Mouse (Mus musculus) kidney, postnatal 4 days (tissue): ENCODE data around the gene Tekt3.

Experiments
- DNase-seq, 2 experiments: peaks; one replicate each; pipeline ENCODE4 v3.0.0; 2021; ENCODE audit warnings: mixed read lengths in 2 of 2

The Tekt3 gene

DNA sequence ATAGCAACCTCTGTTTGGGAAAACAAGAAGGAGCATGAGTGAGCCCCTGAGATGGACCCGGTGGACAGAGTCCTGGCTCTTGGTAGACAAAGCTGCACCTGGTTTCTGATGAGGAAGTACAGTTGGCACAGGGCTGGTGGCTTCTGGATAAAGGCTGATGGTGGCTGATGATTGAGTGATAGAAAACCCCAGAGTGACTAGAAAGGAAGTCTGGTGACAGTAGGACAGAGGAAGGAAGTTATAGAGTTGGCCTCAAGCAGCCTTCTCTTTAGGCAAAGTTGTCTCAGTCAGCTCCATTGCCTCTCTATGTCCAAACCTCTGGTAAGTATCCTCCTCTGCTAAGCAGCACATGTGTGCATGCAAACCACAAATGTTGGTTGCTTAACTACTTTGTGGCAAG is 1.5 kb upstream of the Tekt3 start:
- DNase-seq: no peak

GRCm38 (mm10) chr11:63066526-63066925 is 5.1 kb downstream of the Tekt3 start:
- DNase-seq: no peak

GRCm38 (mm10) chr11:63070081-63070480 is 8.6 kb downstream of the Tekt3 start:
- no peak for DNase-seq

- DNase-seq: no peak
These were observed 23.1 kb downstream of the Tekt3 start for GRCm38 (mm10) chr11:63084536-63084935.

- DNase-seq: no peak
These were observed 27.2 kb downstream of the Tekt3 start for GRCm38 (mm10) chr11:63088672-63089071.

GRCm38 (mm10) chr11:63090210-63090609 is 28.8 kb downstream of the Tekt3 start:
- DNase-seq: peak; percentile 39 to 54

DNA sequence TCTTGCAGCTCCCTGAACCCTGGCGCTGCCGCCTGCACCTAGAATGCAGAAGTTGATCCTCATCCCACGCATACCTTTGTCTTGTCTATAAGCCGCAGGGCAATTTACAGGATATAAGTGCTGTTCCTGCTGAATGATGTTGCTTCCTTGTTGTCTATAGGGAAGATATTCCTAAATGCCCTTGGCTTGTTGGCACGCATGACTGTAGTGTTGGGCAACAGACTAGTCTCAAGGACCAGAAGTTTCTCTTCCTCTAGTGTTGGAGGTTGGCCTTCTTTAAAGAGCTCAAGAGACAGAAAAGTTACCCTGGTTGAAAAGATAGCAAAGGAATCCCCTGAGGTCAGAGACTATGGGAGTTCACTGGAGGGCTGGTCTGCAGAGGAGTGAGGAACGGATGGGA is 29.5 kb downstream of the Tekt3 start:
- no peak for DNase-seq

GRCm38 (mm10) chr11:63092271-63092670 is 30.8 kb downstream of the Tekt3 start:
- no peak for DNase-seq

GRCm38 (mm10) chr11:63093601-63094000 is 32.1 kb downstream of the Tekt3 start:
- DNase-seq: no peak

GRCm38 (mm10) chr11:63094496-63094895 is 33.0 kb downstream of the Tekt3 start:
- DNase-seq: no peak

DNA sequence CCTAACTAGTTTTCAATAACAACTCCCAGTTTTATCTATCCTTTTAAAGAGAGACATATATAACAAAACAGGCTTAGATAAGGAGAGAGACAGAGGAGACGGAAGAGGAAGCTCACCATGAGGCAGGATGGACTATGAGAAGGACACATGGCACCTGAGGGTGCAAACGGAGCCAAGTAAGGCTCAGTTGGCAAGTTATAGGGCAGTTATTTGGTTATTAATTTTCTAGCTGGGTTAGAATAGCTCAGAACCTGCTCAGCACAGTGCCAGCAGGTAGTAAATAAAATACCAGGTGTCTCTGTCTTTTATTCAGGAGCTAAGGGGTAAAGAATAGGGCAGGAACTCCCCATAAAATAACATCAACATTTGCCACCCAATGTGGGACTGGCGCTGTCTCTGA is 36.6 kb downstream of the Tekt3 start:
- no peak for DNase-seq

DNA sequence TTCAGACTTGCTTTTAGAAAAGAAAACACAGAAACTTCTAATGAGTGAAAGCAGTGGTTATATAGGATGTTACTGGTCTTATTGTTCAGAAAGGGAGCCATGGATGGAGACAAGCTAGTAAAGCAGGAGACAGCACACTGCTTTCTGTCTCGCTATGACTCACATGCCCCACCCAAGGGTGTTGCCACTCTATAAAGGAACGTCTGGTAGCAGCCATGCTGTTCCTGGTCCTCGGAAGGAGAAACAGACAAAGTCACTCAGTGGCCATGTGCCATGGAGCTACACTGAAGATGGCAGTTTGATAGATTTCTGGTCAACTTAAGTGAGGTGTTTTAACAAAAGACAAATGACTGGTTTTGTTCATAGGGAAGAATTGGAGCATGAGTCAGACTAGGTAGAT is 37.9 kb downstream of the Tekt3 start:
- DNase-seq: no peak

- DNase-seq: no peak
These were observed 41.8 kb downstream of the Tekt3 start for GRCm38 (mm10) chr11:63103256-63103655.

DNA sequence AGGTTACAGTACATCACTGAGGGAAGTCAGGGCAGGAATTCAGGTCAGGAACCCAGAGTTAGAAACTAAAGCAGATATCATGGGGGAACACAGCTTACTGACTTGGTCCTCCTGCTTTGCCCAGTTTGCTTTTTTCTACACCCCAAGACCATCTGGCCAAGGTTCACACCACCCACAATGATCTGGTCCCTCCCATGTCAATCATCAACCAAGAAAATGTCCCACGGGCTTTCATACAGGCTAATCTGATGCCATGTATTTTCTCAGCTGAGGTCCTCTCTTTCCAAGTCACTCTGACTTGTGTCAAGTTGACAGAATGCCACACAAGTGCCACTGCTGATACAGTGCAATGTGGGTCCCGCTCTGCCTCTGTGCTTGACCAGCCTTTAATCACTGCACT is 42.6 kb downstream of the Tekt3 start:
- no peak for DNase-seq

DNA sequence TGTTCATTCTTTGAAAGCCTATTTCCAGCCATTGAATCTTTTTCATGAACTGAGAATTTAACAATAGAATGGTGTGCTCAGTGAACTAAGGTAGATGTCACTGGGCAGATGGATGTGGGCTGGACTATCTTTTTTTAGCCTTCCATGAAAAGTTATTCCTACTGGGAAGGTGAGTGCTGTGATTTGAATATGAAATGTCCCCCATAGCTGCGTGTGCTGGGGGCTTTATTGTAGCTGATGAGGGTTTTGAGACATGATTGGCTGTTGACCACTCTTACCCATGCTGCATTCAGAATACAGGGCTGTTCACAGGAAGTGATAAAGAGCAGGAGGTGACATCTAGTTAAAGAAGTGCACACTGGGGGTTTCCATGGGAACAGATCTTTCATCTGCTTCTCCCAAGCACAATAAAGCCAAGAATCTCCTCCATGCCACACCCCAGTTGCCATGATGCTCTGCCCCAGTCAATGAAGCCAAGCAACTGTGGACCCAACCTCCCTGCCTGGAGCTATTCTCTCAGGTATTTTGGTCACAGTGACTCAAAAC is 47.8 kb downstream of the Tekt3 start:
- DNase-seq: no peak

- no peak for DNase-seq
These were observed 48.9 kb downstream of the Tekt3 start for GRCm38 (mm10) chr11:63110329-63110728.

DNA sequence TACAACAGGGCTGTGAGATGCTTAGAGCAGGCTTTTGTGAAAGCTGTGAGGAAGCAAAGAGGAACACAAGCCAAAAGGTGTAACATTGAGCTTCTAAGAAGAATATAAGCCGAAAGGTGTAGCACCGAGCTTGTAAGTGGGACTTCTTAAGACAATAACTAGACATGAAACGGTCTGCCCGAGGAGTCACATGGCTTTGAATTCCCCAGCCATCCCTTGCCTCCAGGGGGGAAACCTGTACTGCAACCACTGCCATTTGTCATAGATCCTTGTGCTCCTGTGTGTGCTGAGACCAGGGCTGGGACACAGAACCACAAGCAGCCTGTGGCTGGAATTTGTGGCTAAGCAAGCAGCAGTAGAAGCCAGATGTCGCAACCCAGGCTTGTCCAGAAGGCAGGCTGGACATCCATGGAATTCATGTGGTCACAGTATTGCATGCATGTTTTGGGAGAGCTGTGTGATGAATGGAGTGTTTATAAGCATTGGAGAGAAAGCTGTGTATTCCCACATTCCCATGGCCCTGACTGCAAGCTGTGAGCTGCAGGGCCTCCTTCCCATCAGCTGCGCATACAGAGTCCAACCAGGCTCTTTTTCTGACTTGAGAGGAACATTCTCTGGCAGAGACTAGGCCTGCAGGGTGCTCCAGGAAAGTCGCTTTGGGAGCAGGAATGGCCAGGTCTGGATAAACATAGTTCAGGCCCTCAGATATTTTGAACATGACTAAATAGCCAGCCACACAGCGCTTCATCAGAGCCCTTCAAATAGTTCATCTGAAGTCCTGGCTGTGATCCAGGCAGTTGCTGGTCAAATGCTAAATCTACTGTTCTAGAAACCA is 53.6 kb downstream of the Tekt3 start:
- DNase-seq: peak in 1 of 2 experiments; percentile 32

DNA sequence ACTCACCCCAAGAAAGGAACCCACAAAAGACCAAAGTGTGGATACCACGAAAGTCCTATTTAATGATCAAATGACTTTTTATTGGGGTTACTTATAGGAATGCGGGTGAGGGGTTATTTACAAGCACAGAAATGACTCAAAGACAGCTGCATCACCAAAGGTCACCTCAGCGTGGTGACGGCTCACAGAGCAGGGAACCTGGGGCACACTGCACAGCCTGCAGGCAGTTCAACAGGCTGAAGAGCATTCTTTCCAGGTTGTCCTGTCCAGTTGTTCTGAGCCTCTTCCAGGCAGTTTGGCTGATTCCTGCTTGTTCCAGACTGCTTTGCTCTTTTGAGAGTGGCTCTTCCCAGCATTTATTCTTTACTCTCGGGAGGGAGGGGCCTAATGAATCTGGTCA is 55.2 kb downstream of the Tekt3 start:
- DNase-seq: no peak

GRCm38 (mm10) chr11:63117266-63117665 is 55.8 kb downstream of the Tekt3 start:
- no peak for DNase-seq

DNA sequence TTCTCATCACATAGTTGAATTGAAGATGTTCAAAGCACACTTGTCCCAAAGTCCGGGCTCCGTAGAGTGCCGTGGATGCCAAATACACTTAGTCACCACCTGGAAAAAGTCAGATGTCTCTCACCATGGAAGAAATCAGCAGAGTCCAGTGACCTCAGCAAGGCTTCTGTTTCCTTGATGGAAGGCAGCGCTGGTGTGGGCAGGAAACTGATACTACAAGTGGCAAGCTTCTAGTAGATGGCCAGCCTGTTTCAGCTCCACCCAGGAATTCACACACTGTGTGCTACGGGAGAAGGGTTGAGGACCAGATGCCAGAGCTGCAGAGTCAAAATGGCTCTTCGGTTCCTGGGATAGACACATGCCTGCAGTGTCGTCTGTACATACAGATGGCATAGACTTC is 58.3 kb downstream of the Tekt3 start:
- DNase-seq: no peak

DNA sequence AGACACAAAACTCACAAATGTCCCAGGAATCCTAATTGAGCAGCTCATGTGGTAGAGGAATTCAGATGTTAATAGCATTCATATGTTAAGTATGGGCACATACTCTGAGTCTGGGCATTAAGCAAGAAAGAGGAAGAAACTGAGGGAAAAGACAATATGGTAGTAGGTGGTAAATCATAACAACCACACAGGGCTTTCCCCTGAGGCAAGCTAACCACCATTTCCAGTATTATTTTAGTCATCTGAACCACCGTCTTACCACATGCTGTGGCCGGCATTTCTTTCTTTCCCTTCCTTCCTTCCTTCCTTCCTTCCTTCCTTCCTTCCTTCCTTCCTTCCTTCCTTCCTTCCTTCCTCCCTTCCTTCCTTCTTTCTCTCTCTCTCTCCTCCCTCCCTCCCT is 60.8 kb downstream of the Tekt3 start:
- no peak for DNase-seq

DNA sequence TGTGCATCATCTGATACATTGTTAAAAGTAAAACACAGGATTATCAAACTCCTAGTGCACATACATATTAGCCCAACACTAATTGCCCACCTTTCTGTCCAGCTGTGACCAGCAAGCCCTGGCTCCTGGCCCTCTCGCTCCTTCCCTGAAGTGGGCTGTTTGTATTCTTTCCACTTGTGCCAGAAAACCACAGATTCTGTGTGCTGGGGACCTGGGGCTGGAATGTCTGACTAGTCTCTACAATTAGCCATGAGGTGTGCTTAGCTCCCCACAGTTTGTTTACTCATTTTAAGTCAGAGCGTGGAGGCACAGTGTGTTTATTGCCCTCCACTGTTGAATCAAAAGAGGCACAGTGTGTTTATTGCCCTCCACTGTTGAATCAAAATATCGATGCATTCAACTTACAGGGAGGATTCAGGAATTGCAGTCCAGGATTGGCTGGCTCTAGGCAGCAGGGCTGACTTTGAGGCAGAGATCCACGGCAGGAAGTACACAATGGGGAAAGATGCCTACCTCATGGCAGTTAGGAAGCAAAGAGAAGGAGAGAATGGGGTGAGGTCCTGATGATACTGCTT is 61.4 kb downstream of the Tekt3 start:
- no peak for DNase-seq

- no peak for DNase-seq
These were observed 62.9 kb downstream of the Tekt3 start for GRCm38 (mm10) chr11:63124316-63124715.

DNA sequence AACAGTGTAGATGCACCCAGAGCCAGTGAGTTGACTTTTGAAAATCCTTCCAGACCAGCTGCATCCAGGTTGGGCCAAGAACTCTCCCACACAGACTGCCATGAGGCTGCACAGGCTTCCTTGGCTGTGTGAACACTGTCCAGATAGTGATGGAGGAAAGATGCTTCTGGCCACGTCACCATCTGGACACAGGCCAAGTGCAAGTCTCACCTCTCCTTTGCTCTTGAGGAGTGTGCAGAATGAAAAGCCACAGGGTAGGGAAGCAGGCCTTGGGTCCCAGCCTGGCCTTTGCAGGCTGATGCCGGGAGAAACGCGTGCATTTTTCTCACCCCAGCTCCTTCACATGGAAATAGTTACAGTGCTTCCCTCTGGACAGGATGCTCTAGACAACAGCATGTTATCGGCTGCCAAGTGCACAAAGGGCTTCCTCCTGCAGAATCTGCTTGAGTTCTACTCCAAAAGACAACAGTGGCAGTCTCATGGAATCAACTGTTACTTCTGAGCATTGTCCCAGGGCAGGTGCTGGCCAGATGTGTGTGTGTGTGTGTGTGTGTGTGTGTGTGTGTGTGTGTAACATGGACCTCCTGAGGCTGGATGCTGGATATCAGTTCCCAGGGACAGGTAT is 64.5 kb downstream of the Tekt3 start:
- peak; percentile 46 to 55 for DNase-seq
